Mouse (Mus musculus) lung, adult 2 months (tissue): ENCODE measurements around the gene Cadm4. TPM values are rescaled to one million over a fixed set of nuclear protein-coding genes. Genes with fewer than 3 reads are reported as not detected.

Experiments used
- DNase-seq: peaks from one replicate; pipeline ENCODE4 v3.0.0; 2022
- H3K4me1 ChIP-seq: fragments of 200-500 bp; 2 replicates; pipeline ENCODE4 v1.6.1; 2011; ENCODE audit warnings: low read length; ENCODE audit not compliant: control insufficient read depth, insufficient read depth
- H3K4me3 ChIP-seq: fragments of 200-500 bp; replicated peaks from 2 replicates; pipeline ENCODE3; 2011; ENCODE audit warnings: low read depth, mild to moderate bottlenecking, control low read depth, low read length; ENCODE audit errors: extremely low read depth
- CTCF ChIP-seq: fragments of 200-500 bp; IDR thresholded peaks from 2 replicates; pipeline ENCODE4 v1.5.1; 2011; ENCODE audit warnings: mild to moderate bottlenecking, low read length, control low read depth; ENCODE audit not compliant: insufficient read depth
- POLR2A ChIP-seq: fragments of 200-500 bp; IDR thresholded peaks from 2 replicates; pipeline ENCODE4 v1.6.1; 2011; ENCODE audit warnings: low read depth, mild to moderate bottlenecking, control low read depth, low read length, borderline replicate concordance; ENCODE audit errors: extremely low read depth
- WGBS: fragments of 180-500 bp; shearing (Covaris S2); methylation state at CpG from one replicate; pipeline ENCODE4 v1.1.7; 2018; 5-methylcytosine and 5-hydroxymethylcytosine counted together
- polyA plus RNA-seq: library from polyadenylated mRNA; depleted of rRNA; stranded (reverse); fragments of >200 nt; gene quantifications from 2 replicates; pipeline ENCODE4 v1.2.3, GENCODE M21; 2012; rRNA removed

The Cadm4 gene
- polyA plus RNA-seq, 1 experiment = 18.6 TPM

DNA sequence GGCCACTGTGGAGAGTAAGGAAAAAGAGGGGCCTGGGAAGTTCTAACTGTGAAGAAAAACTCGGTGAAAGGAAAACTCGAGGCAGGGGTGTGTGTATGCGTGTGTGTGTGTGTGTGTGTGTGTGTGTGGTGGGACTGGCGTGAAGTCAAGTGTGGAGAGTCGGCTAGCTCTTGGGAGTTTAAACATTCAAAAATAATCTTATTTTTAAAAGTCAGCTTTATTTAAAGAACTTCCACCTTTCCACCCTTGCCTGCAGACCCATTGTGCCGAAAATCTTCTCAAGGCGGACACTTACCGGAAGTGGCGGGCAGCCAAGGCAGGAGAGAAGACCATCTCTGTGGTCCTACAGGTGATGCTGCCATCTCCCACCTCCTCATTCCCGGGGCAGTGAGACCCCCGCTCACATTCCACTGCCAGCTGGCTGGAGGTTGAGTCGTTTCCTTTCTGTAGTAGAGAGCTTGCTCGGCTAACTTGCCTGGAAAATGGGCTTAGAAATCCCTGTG is 65.8 kb downstream of the Cadm4 start:
- H3K4me1 ChIP-seq = 0 out of 2 replicates have a peak, but pooled peaks cover 2% of the 10 kb centered on the region
- H3K4me3 ChIP-seq = peak overlapping the region; percentile 97
- WGBS = 21% methylated on average over 13 of the region's 13 CpGs
- no peak for TF ChIP-seq POLR2A
- no peak for TF ChIP-seq CTCF
- DNase-seq = no peak

DNA sequence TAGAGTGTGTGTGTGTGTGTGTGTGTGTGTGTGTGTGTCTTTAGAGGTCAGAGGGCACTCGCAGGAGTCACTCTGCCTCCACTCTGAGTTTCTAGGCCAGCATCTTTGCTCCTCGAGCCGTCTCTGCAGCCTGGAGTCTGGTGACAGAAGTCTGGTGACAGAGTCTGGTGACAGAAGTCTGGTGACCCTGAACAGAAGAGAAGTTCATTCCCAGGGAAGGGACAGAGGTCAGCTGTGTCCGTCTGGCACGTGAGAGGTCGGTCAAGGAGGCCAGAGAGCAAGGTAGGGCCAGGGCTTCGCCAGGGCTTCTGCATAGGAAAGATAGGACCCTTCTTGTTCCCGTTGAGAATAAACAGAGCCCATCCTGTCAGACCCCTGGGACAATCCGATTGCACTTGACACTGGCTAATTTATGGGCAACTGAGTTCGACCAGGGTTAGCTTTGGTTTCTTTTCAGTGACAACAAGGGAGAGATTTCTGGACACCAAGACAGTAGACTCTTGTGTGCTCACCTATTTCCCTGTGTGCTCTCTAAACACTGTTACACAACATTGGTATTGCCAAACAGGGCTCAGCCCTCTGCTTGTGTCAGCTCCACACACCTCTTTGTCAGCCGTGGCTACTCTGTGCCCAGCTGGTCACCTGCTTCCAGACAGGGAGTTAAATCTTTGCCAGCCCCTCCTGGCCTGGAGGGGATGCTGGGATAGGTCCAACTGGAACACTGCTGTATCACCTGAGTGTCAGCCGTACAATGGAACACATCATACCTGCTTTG is 70.3 kb downstream of the Cadm4 start:
- no peak for DNase-seq
- Histone ChIP-seq H3K4me1 (0 out of 2 replicates have a peak, but pooled peaks cover 2% of the 10 kb centered on the region), H3K4me3 (no peak overlapping the region)
- 74% methylated on average over 12 of the region's 12 CpGs for WGBS
- TF ChIP-seq CTCF (no peak), POLR2A (no peak)

Other genes with a start within 250 kb of the Cadm4 start
- gene Zfp109, start 244.5 kb upstream of the Cadm4 start, polyA plus RNA-seq = 1.4 and 1.7 TPM in 2 replicates
- gene Zfp108, start 227.2 kb upstream of the Cadm4 start, polyA plus RNA-seq = 0.76 and 0.83 TPM in 2 replicates
- gene Zfp93, start 211.6 kb upstream of the Cadm4 start, polyA plus RNA-seq = 1.5 and 1.6 TPM in 2 replicates
- 5.1 and 8.7 TPM in 2 replicates for gene Zfp61, start 180.8 kb upstream of the Cadm4 start, polyA plus RNA-seq
- gene Zfp94, start 165.4 kb upstream of the Cadm4 start, polyA plus RNA-seq = 3.9 and 9.0 TPM in 2 replicates
- gene Tescl, start 148.1 kb upstream of the Cadm4 start, polyA plus RNA-seq = 0.58 and 2.0 TPM in 2 replicates
- 32.1 TPM in 1 of 2 replicates, not detected in the other for gene Lypd5, start 132.8 kb upstream of the Cadm4 start, polyA plus RNA-seq
- 9.0 and 11.3 TPM in 2 replicates for gene Kcnn4, start 111.8 kb upstream of the Cadm4 start, polyA plus RNA-seq
- gene Smg9, start 82.4 kb upstream of the Cadm4 start, polyA plus RNA-seq = 35.8 and 58.4 TPM in 2 replicates
- gene Irgc1, start 29.7 kb upstream of the Cadm4 start, polyA plus RNA-seq = 0.69 and 3.8 TPM in 2 replicates
- gene Plaur, start 19.5 kb upstream of the Cadm4 start, polyA plus RNA-seq = 65.6 and 88.8 TPM in 2 replicates
- 7.1 and 12.1 TPM in 2 replicates for gene Zfp428, start 25.0 kb downstream of the Cadm4 start, polyA plus RNA-seq
- gene AC161166.1, start 30.4 kb downstream of the Cadm4 start, polyA plus RNA-seq = not detected in 2 replicates
- 14.7 and 16.5 TPM in 2 replicates for gene Irgq, start 48.7 kb downstream of the Cadm4 start, polyA plus RNA-seq
- 0.15 and 24.2 TPM in 2 replicates for gene Pinlyp, start 64.1 kb downstream of the Cadm4 start, polyA plus RNA-seq
- 36.9 and 40.5 TPM in 2 replicates for gene Xrcc1, start 64.3 kb downstream of the Cadm4 start, polyA plus RNA-seq
- gene Ethe1, start 105.5 kb downstream of the Cadm4 start, polyA plus RNA-seq = 20.2 and 24.5 TPM in 2 replicates
- 0.16 and 0.27 TPM in 2 replicates for gene Zfp575, start 105.6 kb downstream of the Cadm4 start, polyA plus RNA-seq
- gene Phldb3, start 128.7 kb downstream of the Cadm4 start, polyA plus RNA-seq = 3.6 and 5.9 TPM in 2 replicates
- 0.07 and 63.0 TPM in 2 replicates for gene Lypd3, start 154.5 kb downstream of the Cadm4 start, polyA plus RNA-seq
- 0.18 TPM in 1 of 2 replicates, not detected in the other for gene Tex101, start 194.7 kb downstream of the Cadm4 start, polyA plus RNA-seq
- not detected in 2 replicates for gene BC049730, start 227.2 kb downstream of the Cadm4 start, polyA plus RNA-seq
- not detected in 2 replicates for gene Gm4763, start 244.9 kb downstream of the Cadm4 start, polyA plus RNA-seq